Mouse (Mus musculus) thymus, adult 18-20 months (tissue): ENCODE measurements around the gene Disc1.

Source experiments
- DNase-seq, 2 experiments: peaks; one replicate each; pipeline ENCODE4 v3.0.0; 2022; ENCODE audit warnings: mixed read lengths in 2 of 2

Disc1 gene

GRCm38 (mm10) chr8:125184881-125185280 is 130.9 kb downstream of the Disc1 start:
- DNase-seq: no peak

- no peak for DNase-seq
These were observed 133.0 kb downstream of the Disc1 start for GRCm38 (mm10) chr8:125187044-125187443.

GRCm38 (mm10) chr8:125193701-125194100 is 139.7 kb downstream of the Disc1 start:
- no peak for DNase-seq

- DNase-seq: no peak
These were observed 141.1 kb downstream of the Disc1 start for GRCm38 (mm10) chr8:125195121-125195520.

GRCm38 (mm10) chr8:125196573-125197094 is 142.6 kb downstream of the Disc1 start:
- no peak for DNase-seq

- no peak for DNase-seq
These were observed 143.5 kb downstream of the Disc1 start for GRCm38 (mm10) chr8:125197341-125198002.

- no peak for DNase-seq
These were observed 144.6 kb downstream of the Disc1 start for GRCm38 (mm10) chr8:125198420-125199196.

- DNase-seq: no peak
These were observed 145.4 kb downstream of the Disc1 start for GRCm38 (mm10) chr8:125199197-125199939.

GRCm38 (mm10) chr8:125200273-125200863 is 146.4 kb downstream of the Disc1 start:
- DNase-seq: no peak

- no peak for DNase-seq
These were observed 147.7 kb downstream of the Disc1 start for GRCm38 (mm10) chr8:125201650-125202049.

- DNase-seq: no peak
These were observed 149.0 kb downstream of the Disc1 start for GRCm38 (mm10) chr8:125203016-125203415.

- DNase-seq: no peak
These were observed 151.6 kb downstream of the Disc1 start for GRCm38 (mm10) chr8:125205556-125205955.

GRCm38 (mm10) chr8:125206391-125206790 is 152.4 kb downstream of the Disc1 start:
- DNase-seq: no peak

GRCm38 (mm10) chr8:125206962-125207361 is 153.0 kb downstream of the Disc1 start:
- no peak for DNase-seq

GRCm38 (mm10) chr8:125212619-125213167 is 158.7 kb downstream of the Disc1 start:
- no peak for DNase-seq

GRCm38 (mm10) chr8:125217902-125218581 is 164.0 kb downstream of the Disc1 start:
- DNase-seq: no peak

- DNase-seq: no peak
These were observed 164.7 kb downstream of the Disc1 start for GRCm38 (mm10) chr8:125218669-125219068.

GRCm38 (mm10) chr8:125220608-125221007 is 166.6 kb downstream of the Disc1 start:
- no peak for DNase-seq

GRCm38 (mm10) chr8:125221062-125221461 is 167.1 kb downstream of the Disc1 start:
- DNase-seq: no peak

GRCm38 (mm10) chr8:125223031-125223753 is 169.2 kb downstream of the Disc1 start:
- no peak for DNase-seq

- no peak for DNase-seq
These were observed 170.3 kb downstream of the Disc1 start for GRCm38 (mm10) chr8:125224271-125224699.
